Mouse (Mus musculus) liver, embryonic 12.5 days (tissue): ENCODE data around the gene A930009A15Rik. TPM values are rescaled to one million over a fixed set of nuclear protein-coding genes. Genes with fewer than 3 reads are reported as not detected.
A peak's percentile ranks its signal among the peaks of the same experiment; 100 is the strongest.

Source experiments
- ATAC-seq: fragments of 200-750 bp; cut with Nextera tagmentation; 2 replicates; pipeline ENCODE4 v1.8.0; 2017; ENCODE audit warnings: moderate number of reproducible peaks, mild to moderate bottlenecking, moderate library complexity
- H3K27ac ChIP-seq: fragments of 300-500 bp; sonication (generic); 2 replicates; pipeline ENCODE4 v1.5.1; 2016; ENCODE audit warnings: mild to moderate bottlenecking
- H3K27me3 ChIP-seq: fragments of 300-500 bp; sonication (generic); replicated peaks from 2 replicates; pipeline ENCODE4 v1.6.1; 2016; ENCODE audit warnings: mild to moderate bottlenecking, moderate library complexity
- H3K36me3 ChIP-seq: fragments of 300-500 bp; sonication (generic); 2 replicates; pipeline ENCODE4 v1.6.1; 2016; ENCODE audit warnings: mild to moderate bottlenecking, moderate library complexity
- H3K4me1 ChIP-seq: fragments of 300-500 bp; sonication (generic); 2 replicates; pipeline ENCODE4 v1.6.1; 2016
- H3K4me2 ChIP-seq: fragments of 300-500 bp; sonication (generic); 2 replicates; pipeline ENCODE4 v1.6.1; 2016; ENCODE audit warnings: mild to moderate bottlenecking, moderate library complexity
- H3K4me3 ChIP-seq: fragments of 300-500 bp; sonication (generic); 2 replicates; pipeline ENCODE4 v1.5.1; 2016; ENCODE audit warnings: mild to moderate bottlenecking, moderate library complexity
- H3K9ac ChIP-seq: fragments of 300-500 bp; sonication (generic); 2 replicates; pipeline ENCODE4 v1.6.1; 2016; ENCODE audit warnings: mild to moderate bottlenecking, moderate library complexity
- H3K9me3 ChIP-seq: fragments of 300-500 bp; sonication (generic); replicated peaks from 2 replicates; pipeline ENCODE4 v1.6.1; 2016; ENCODE audit warnings: mild to moderate bottlenecking, moderate library complexity
- WGBS: fragments of 180-500 bp; shearing (Covaris S2); methylation state at CpG from one replicate; pipeline ENCODE4 v1.1.7; 2016; ENCODE audit not compliant: insufficient replicate concordance; 5-methylcytosine and 5-hydroxymethylcytosine counted together
- polyA plus RNA-seq: library from polyadenylated mRNA; unstranded; fragments of >200 nt; fragmentation: Nextera tagmentation; extraction: Ambion mirVana; gene quantifications from 2 replicates; pipeline ENCODE4 v1.2.1, GENCODE M21; 2016

A930009A15Rik gene
- polyA plus RNA-seq, 1 experiment from 2014 or later = not detected

DNA sequence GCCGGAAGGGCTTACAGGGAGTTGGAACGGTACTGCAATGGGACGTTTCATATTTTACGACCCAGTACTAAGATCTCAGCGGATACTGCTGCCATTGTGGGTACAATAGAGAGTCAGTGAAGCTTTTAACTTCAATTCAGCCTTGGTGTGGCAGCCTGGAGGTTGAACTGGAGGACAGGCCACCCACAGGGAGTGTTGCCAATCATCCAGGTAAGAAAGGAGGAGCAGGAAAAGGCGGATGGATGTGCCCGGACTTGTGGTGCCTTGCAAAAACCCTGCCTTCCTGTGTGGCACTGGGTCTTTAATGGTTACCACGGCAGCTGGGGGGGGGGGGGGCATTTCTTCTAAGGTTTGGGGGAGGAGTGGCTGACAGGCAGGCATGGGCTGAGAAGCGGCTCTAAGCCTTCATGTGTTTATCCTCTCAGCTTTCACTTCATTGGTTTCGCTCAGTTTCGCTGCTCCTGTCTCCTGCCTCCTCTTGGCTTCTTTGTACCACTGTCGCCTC, 13.0 kb upstream of the A930009A15Rik start:
- 50% methylated on average over 12 of the region's 12 CpGs for WGBS
- Histone ChIP-seq H3K4me1 (no peaks in the 10 kb centered on the region), H3K36me3 (no peaks in the 10 kb centered on the region), H3K4me3 (no peak overlapping the region), H3K27me3 (no peaks in the 10 kb centered on the region), H3K4me2 (no peak overlapping the region), H3K27ac (no peak overlapping the region), H3K9me3 (no peaks in the 10 kb centered on the region), H3K9ac (no peak overlapping the region)
- no peak for ATAC-seq

DNA sequence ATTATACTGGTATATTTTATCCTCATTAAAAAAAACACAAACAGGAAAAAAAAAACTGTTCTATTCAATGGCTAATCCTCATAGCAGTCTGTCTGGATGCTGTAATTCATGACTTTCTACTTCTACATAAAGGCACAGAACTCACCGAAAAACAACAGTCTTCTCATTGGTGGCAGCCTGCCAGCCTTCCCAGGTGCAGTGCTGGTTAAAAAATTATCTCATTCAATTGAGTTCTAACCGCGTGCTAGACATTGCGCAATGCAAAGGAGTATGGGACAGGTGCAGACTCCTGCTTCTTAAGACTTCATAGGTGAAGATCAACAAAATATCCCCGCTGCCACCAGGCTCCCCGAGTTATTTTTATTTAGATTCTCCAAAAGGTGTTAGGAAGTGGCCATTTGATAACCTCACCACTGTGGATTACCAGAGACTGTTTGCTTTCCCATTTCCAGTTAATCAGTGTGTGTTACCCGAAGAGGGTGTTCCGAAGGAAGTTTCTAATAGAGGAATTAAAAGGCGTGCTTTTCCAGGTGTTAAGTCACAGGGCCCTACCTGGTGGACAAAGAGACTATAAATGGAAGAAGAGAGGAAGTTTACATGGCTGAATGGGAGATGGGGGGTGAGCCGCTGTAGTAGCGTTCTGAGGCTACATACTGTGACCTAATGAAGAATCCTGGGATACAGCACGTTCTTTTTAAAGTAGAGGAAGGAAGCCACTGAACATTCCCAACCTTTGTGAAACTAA, 8.5 kb upstream of the A930009A15Rik start:
- no peak overlapping the region for H3K27ac ChIP-seq
- H3K9me3 ChIP-seq = no peaks in the 10 kb centered on the region
- H3K4me3 ChIP-seq = no peak overlapping the region
- no peaks in the 10 kb centered on the region for H3K4me1 ChIP-seq
- H3K9ac ChIP-seq = no peak overlapping the region
- ATAC-seq = no peak
- no peaks in the 10 kb centered on the region for H3K36me3 ChIP-seq
- 57% methylated on average over 12 of the region's 12 CpGs for WGBS
- H3K27me3 ChIP-seq = no peaks in the 10 kb centered on the region
- no peak overlapping the region for H3K4me2 ChIP-seq

- 63% methylated on average over 4 of the region's 4 CpGs for WGBS
Measured at GRCm38 (mm10) chr10:115562911-115563686, 6.7 kb upstream of the A930009A15Rik start.

DNA sequence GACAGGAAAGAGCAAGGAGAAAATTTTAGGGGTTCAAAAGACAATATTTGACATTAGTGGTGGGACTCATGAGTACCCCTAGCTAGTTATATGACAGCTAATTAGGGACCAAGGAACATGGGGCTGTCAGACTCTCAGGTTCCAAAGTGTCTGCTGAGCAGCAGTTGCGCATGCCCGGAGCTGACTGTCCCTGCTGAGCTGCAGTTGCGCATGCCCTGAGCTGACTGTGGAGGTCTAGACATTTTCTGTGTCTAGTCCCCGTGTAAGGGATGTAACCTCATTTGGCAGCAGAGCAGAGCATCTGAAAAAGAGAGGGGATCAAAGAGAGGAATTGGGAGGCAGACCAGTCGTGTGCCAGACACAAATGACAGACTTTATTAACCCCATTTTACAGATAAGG, 5.8 kb upstream of the A930009A15Rik start:
- no peaks in the 10 kb centered on the region for H3K9me3 ChIP-seq
- H3K4me3 ChIP-seq = no peak overlapping the region
- no peaks in the 10 kb centered on the region for H3K36me3 ChIP-seq
- H3K27me3 ChIP-seq = no peaks in the 10 kb centered on the region
- ATAC-seq = no peak
- no peak overlapping the region for H3K4me2 ChIP-seq
- H3K27ac ChIP-seq = no peak overlapping the region
- no peaks in the 10 kb centered on the region for H3K4me1 ChIP-seq
- no peak overlapping the region for H3K9ac ChIP-seq
- WGBS = 66% methylated on average over 5 of the region's 5 CpGs

More at GRCm38 (mm10) chr10:115562911-115563686, 6.7 kb upstream of the A930009A15Rik start:
- no peaks in the 10 kb centered on the region for H3K36me3 ChIP-seq
- no peak overlapping the region for H3K4me2 ChIP-seq
- no peak overlapping the region for H3K4me3 ChIP-seq
- no peaks in the 10 kb centered on the region for H3K4me1 ChIP-seq
- no peak overlapping the region for H3K27ac ChIP-seq
- no peak overlapping the region for H3K9ac ChIP-seq
- H3K9me3 ChIP-seq = no peaks in the 10 kb centered on the region
- ATAC-seq = no peak
- H3K27me3 ChIP-seq = no peaks in the 10 kb centered on the region

GRCm38 (mm10) chr10:115570577-115570976, 791 bp downstream of the A930009A15Rik start:
- WGBS = 79% methylated on average over 2 of the region's 2 CpGs
- Histone ChIP-seq H3K27me3 (no peaks in the 10 kb centered on the region), H3K27ac (no peak overlapping the region), H3K4me2 (no peak overlapping the region), H3K36me3 (no peaks in the 10 kb centered on the region), H3K4me1 (no peaks in the 10 kb centered on the region), H3K9me3 (no peaks in the 10 kb centered on the region), H3K9ac (no peak overlapping the region), H3K4me3 (no peak overlapping the region)
- ATAC-seq = no peak

DNA sequence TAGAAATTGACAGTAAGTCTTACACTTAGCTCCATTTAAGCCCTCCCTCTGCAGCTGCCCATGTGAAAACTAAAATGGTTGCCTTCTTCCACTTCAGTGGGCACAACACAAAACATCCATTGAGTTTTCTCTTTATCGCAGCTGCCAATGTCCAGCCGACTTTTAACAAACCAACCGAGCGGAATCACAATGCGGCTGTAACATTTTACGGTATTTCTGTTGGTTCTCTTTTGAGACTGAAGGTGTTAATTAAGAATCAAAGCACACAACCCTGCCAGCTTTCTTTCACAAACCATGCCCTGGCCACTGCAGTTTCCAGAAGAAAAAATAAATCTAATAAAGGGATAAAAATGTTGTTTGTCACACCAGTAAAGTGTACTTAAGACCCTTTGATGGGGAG, 1.5 kb downstream of the A930009A15Rik start:
- Histone ChIP-seq H3K36me3 (no peaks in the 10 kb centered on the region), H3K27ac (no peak overlapping the region), H3K4me1 (no peaks in the 10 kb centered on the region), H3K9ac (no peak overlapping the region), H3K4me3 (no peak overlapping the region), H3K4me2 (no peak overlapping the region), H3K27me3 (no peaks in the 10 kb centered on the region), H3K9me3 (no peaks in the 10 kb centered on the region)
- 87% methylated on average over 6 of the region's 6 CpGs for WGBS
- no peak for ATAC-seq

DNA sequence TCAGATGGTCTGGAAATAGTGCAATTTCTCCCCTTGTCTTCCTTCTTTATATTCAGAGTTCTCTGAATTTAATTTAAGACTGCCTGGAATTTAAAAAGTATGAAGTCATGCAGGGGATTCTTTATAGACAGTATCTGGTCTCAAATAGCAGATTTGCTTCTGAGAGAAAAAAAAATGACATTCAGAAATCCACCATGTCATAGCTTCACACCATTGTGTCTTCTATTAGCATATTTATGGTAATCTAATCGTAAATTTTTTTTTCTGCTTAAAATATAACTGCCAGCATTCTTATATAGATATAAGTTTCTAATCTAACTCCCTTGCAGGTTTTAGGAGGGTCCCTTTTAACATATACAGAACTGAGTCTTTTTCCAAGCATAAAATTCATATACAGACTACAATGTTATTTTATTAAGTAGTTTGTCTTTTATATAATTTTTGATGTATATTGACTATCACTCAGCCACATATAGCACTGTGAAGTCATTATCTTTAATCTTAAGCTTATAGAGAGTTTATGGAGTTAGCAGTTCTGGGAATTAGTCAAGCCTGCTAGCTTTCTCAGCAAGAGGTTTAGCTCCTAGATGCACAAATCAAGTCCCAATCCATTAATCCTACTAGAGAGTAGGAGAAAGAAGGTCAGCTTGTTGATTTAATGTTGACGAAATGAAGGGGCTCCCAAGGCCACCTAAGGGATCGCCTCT, 2.1 kb downstream of the A930009A15Rik start:
- Histone ChIP-seq H3K4me1 (no peaks in the 10 kb centered on the region), H3K4me2 (no peak overlapping the region), H3K36me3 (no peaks in the 10 kb centered on the region), H3K4me3 (no peak overlapping the region), H3K9ac (no peak overlapping the region), H3K9me3 (no peaks in the 10 kb centered on the region), H3K27me3 (no peaks in the 10 kb centered on the region), H3K27ac (no peak overlapping the region)
- no peak for ATAC-seq
- 52% methylated on average over 3 of the region's 3 CpGs for WGBS

- peaks cover 5% of the 10 kb centered on the region for H3K27me3 ChIP-seq
- H3K4me3 ChIP-seq = no peak overlapping the region
- H3K27ac ChIP-seq = no peak overlapping the region
- H3K36me3 ChIP-seq = no peaks in the 10 kb centered on the region
- H3K4me1 ChIP-seq = no peaks in the 10 kb centered on the region
- no peak overlapping the region for H3K9ac ChIP-seq
- no peak overlapping the region for H3K4me2 ChIP-seq
- WGBS = 69% methylated on average over 7 of the region's 7 CpGs
- no peak for ATAC-seq
- H3K9me3 ChIP-seq = no peaks in the 10 kb centered on the region
Measured at GRCm38 (mm10) chr10:115579076-115579475, 9.3 kb downstream of the A930009A15Rik start.

- Histone ChIP-seq H3K4me3 (no peak overlapping the region), H3K9me3 (no peaks in the 10 kb centered on the region), H3K27me3 (peaks cover 9% of the 10 kb centered on the region), H3K36me3 (no peaks in the 10 kb centered on the region), H3K4me2 (no peak overlapping the region), H3K27ac (no peak overlapping the region), H3K9ac (no peak overlapping the region), H3K4me1 (no peaks in the 10 kb centered on the region)
- 47% methylated on average over 7 of the region's 7 CpGs for WGBS
- no peak for ATAC-seq
Measured at GRCm38 (mm10) chr10:115579494-115579893, 9.7 kb downstream of the A930009A15Rik start.

GRCm38 (mm10) chr10:115581971-115582370, 12.2 kb downstream of the A930009A15Rik start:
- Histone ChIP-seq H3K9ac (no peak overlapping the region), H3K4me3 (no peak overlapping the region), H3K27me3 (peaks cover 34% of the 10 kb centered on the region), H3K4me2 (no peak overlapping the region), H3K4me1 (peaks cover 7% of the 10 kb centered on the region; the same call in 1 of the 2 replicates), H3K27ac (no peak overlapping the region), H3K36me3 (no peaks in the 10 kb centered on the region), H3K9me3 (no peaks in the 10 kb centered on the region)
- WGBS = 52% methylated on average over 9 of the region's 9 CpGs
- ATAC-seq = no peak

GRCm38 (mm10) chr10:115583071-115583470, 13.3 kb downstream of the A930009A15Rik start:
- no peak for ATAC-seq
- peaks cover 15% of the 10 kb centered on the region; the same call in 1 of the 2 replicates for H3K4me1 ChIP-seq
- peaks cover 45% of the 10 kb centered on the region for H3K27me3 ChIP-seq
- no peaks in the 10 kb centered on the region for H3K9me3 ChIP-seq
- no peak overlapping the region for H3K27ac ChIP-seq
- no peak overlapping the region for H3K4me3 ChIP-seq
- no peak overlapping the region for H3K4me2 ChIP-seq
- WGBS = 71% methylated on average over 3 of the region's 3 CpGs
- no peak overlapping the region for H3K9ac ChIP-seq
- no peaks in the 10 kb centered on the region for H3K36me3 ChIP-seq

GRCm38 (mm10) chr10:115584656-115585055, 14.9 kb downstream of the A930009A15Rik start:
- Histone ChIP-seq H3K4me3 (no peak overlapping the region), H3K27ac (no peak overlapping the region), H3K27me3 (peaks cover 59% of the 10 kb centered on the region), H3K9me3 (no peaks in the 10 kb centered on the region), H3K9ac (no peak overlapping the region), H3K4me2 (peak overlapping the region; percentile 61; the same call in 1 of the 2 replicates), H3K4me1 (peaks cover 15% of the 10 kb centered on the region; the same call in 1 of the 2 replicates), H3K36me3 (no peaks in the 10 kb centered on the region)
- WGBS = 28% methylated on average over 12 of the region's 14 CpGs
- ATAC-seq = no peak
